Mouse (Mus musculus) stomach, postnatal 0 days (tissue): ENCODE data around the gene Celf1. TPM values are rescaled to one million over a fixed set of nuclear protein-coding genes. Genes with fewer than 3 reads are reported as not detected.

ENCODE experiments used
- ATAC-seq: fragments of 200-750 bp; cut with Nextera tagmentation; 2 replicates; pipeline ENCODE4 v1.8.0; 2017; ENCODE audit not compliant: low FRiP score, low TSS enrichment
- DNase-seq: peaks from one replicate; pipeline ENCODE4 v3.0.0-alpha.2; 2016; ENCODE audit warnings: low spot score
- H3K27ac ChIP-seq: fragments of 300-500 bp; sonication (generic); replicated peaks from 2 replicates; pipeline ENCODE4 v1.5.1; 2014; ENCODE audit warnings: mild to moderate bottlenecking, control low read depth
- H3K27me3 ChIP-seq: fragments of 300-500 bp; sonication (generic); 2 replicates; pipeline ENCODE4 v1.6.1; 2014; ENCODE audit warnings: low read length; ENCODE audit not compliant: control insufficient read depth, insufficient read depth
- H3K36me3 ChIP-seq: fragments of 300-500 bp; sonication (generic); 2 replicates; pipeline ENCODE4 v1.6.1; 2014; ENCODE audit warnings: low read length, mixed read lengths; ENCODE audit not compliant: control insufficient read depth, insufficient read depth
- H3K4me1 ChIP-seq: fragments of 300-500 bp; sonication (generic); replicated peaks from 2 replicates; pipeline ENCODE4 v1.6.1; 2014; ENCODE audit warnings: antibody characterized with exemption; ENCODE audit not compliant: control insufficient read depth, insufficient read depth
- H3K4me2 ChIP-seq: fragments of 300-500 bp; sonication (generic); replicated peaks from 2 replicates; pipeline ENCODE4 v1.6.1; 2014; ENCODE audit warnings: low read depth, mild to moderate bottlenecking, control low read depth, moderate library complexity
- H3K4me3 ChIP-seq: fragments of 300-500 bp; sonication (generic); 2 replicates; pipeline ENCODE4 v1.5.1; 2014; ENCODE audit warnings: low read depth, low read length, control low read depth
- H3K9ac ChIP-seq: fragments of 300-500 bp; sonication (generic); 2 replicates; pipeline ENCODE4 v1.6.1; 2014; ENCODE audit warnings: mild to moderate bottlenecking, low read length, control low read depth, mixed read lengths
- H3K9me3 ChIP-seq: fragments of 300-500 bp; sonication (generic); 2 replicates; pipeline ENCODE4 v1.6.1; 2016; ENCODE audit warnings: low read length; ENCODE audit not compliant: control insufficient read depth
- CTCF ChIP-seq: IDR thresholded peaks from 2 replicates; pipeline ENCODE4 v1.5.1; 2016; ENCODE audit warnings: antibody characterized with exemption, low read depth, mild to moderate bottlenecking, moderate library complexity
- EP300 ChIP-seq: optimal IDR thresholded peaks from 2 replicates; pipeline ENCODE3; 2016; ENCODE audit warnings: antibody characterized with exemption
- WGBS: fragments of 180-500 bp; shearing (Covaris S2); extraction: QIAGEN DNeasy Blood & Tissue Kit; methylation state at CpG from one replicate; pipeline ENCODE4 v1.1.7; 2014; 5-methylcytosine and 5-hydroxymethylcytosine counted together
- polyA plus RNA-seq: library from polyadenylated mRNA; unstranded; fragments of >200 nt; fragmentation: Nextera tagmentation; extraction: Ambion mirVana; gene quantifications from 2 replicates; pipeline ENCODE4 v1.2.1, GENCODE M21; 2015

Gene Celf1
- polyA plus RNA-seq, 1 experiment from 2014 or later = 33.7 TPM

- Histone ChIP-seq H3K27me3 (no peaks in the 10 kb centered on the region), H3K36me3 (peaks cover 3% of the 10 kb centered on the region), H3K9me3 (no peaks in the 10 kb centered on the region), H3K27ac (peak overlapping the region; percentile 98), H3K4me2 (peak overlapping the region; percentile 86), H3K4me1 (peaks cover 6% of the 10 kb centered on the region; the same call in 1 of the 2 replicates), H3K4me3 (peak overlapping the region; percentile 72), H3K9ac (peak overlapping the region; percentile 98)
- WGBS = 9% methylated on average over 7 of the region's 7 CpGs
- no peak; the same call in 1 of the 2 replicates for ATAC-seq
- no peak for TF ChIP-seq EP300
- no peak for TF ChIP-seq CTCF
- peak; percentile 63 for DNase-seq
Observed at GRCm38 (mm10) chr2:90916560-90917232, 23.5 kb upstream of the Celf1 start.

GRCm38 (mm10) chr2:90917233-90917998 is 22.8 kb upstream of the Celf1 start:
- Histone ChIP-seq H3K27me3 (no peaks in the 10 kb centered on the region), H3K9me3 (no peaks in the 10 kb centered on the region), H3K4me2 (peak overlapping the region; percentile 86), H3K9ac (peak overlapping the region; percentile 98), H3K4me1 (peaks cover 6% of the 10 kb centered on the region; the same call in 1 of the 2 replicates), H3K36me3 (peaks cover 3% of the 10 kb centered on the region), H3K27ac (peak overlapping the region; percentile 98), H3K4me3 (peak overlapping the region; percentile 72)
- peak; percentile 87 for DNase-seq
- under 1% methylated on average over 59 of the region's 73 CpGs for WGBS
- ATAC-seq = peak; percentile 91
- no peak for TF ChIP-seq EP300
- TF ChIP-seq CTCF = no peak

GRCm38 (mm10) chr2:90917999-90918698 is 22.0 kb upstream of the Celf1 start:
- peaks cover 2% of the 10 kb centered on the region for H3K36me3 ChIP-seq
- H3K4me3 ChIP-seq = peak overlapping the region; percentile 72
- TF ChIP-seq EP300 = no peak
- TF ChIP-seq CTCF = no peak
- WGBS = 5% methylated on average over 16 of the region's 16 CpGs
- ATAC-seq = peak; percentile 84
- H3K27me3 ChIP-seq = no peaks in the 10 kb centered on the region
- no peaks in the 10 kb centered on the region for H3K9me3 ChIP-seq
- H3K27ac ChIP-seq = peak overlapping the region; percentile 98
- H3K4me1 ChIP-seq = peaks cover 6% of the 10 kb centered on the region; the same call in 1 of the 2 replicates
- H3K4me2 ChIP-seq = peak overlapping the region; percentile 86
- peak; percentile 85 for DNase-seq
- peak overlapping the region; percentile 98 for H3K9ac ChIP-seq

GRCm38 (mm10) chr2:90921178-90921577 is 19.0 kb upstream of the Celf1 start:
- peak; percentile 29 for DNase-seq
- H3K9ac ChIP-seq = no peak overlapping the region
- H3K4me2 ChIP-seq = no peak overlapping the region
- H3K4me1 ChIP-seq = no peaks in the 10 kb centered on the region; the same call in 1 of the 2 replicates
- no peak overlapping the region for H3K4me3 ChIP-seq
- 34% methylated on average over 1 of the region's 1 CpGs for WGBS
- H3K36me3 ChIP-seq = no peaks in the 10 kb centered on the region
- TF ChIP-seq EP300 (no peak), CTCF (no peak)
- peak overlapping the region; percentile 36 for H3K27ac ChIP-seq
- ATAC-seq = no peak
- no peaks in the 10 kb centered on the region for H3K27me3 ChIP-seq
- H3K9me3 ChIP-seq = no peaks in the 10 kb centered on the region

- no peaks in the 10 kb centered on the region for H3K36me3 ChIP-seq
- DNase-seq (no peak), ATAC-seq (no peak)
- WGBS = 86% methylated on average over 2 of the region's 2 CpGs
- H3K4me3 ChIP-seq = no peak overlapping the region
- no peaks in the 10 kb centered on the region for H3K9me3 ChIP-seq
- no peak for TF ChIP-seq EP300
- no peak for TF ChIP-seq CTCF
- H3K27me3 ChIP-seq = no peaks in the 10 kb centered on the region
- H3K27ac ChIP-seq = no peak overlapping the region
- no peak overlapping the region for H3K9ac ChIP-seq
- no peaks in the 10 kb centered on the region for H3K4me1 ChIP-seq
- no peak overlapping the region for H3K4me2 ChIP-seq
Observed at GRCm38 (mm10) chr2:90922636-90923035, 17.5 kb upstream of the Celf1 start.
